Comparison of ENCODE assay signal across 11 mouse cellular contexts in the genomic region with DNA sequence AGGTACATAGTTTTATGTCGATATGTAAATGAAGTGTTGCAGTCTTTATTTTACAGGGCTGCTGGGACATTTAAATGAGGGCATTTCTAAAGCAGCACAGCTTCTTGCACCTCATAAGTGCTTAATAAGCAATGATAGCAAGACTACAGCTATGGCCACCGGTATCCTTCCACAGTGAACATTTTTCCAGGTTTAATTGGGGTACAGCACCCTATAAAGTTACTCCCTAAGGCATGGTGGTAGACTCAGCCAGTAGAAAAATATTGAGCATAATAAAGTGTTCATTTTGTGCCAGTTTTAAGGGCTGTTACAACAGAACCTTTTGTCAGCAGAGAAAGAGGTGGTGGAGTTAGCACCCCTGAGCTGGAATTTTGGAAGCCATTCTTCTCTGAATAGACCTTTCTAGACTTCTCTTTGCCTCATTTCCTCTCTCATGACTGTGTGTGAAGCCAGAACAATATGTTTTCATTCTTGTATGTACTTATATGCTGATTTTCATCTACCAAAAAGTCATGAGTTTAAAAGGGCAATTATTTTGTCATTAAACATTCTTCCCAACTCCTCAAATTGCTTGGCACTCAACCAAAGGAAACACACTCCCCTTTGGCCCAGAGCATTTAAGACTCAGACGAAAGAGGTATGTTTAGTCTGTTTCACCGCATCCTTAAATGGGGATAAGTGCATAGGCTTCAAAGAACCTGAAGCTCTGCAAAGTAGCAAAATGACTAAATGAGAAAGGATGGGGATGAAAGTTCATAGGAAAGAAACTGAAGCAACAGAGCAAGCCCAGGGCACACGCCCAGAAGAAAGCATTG.
"Had no signal": no experiment of that assay in that cellular context is flagged by ENCODE, and none has a peak within 500 bp of the region (broad histone marks: within the 10 kb centered on the region; RNA-seq: fewer than 3 reads in every experiment).

No protein-coding gene starts in this region.

- H3K9ac ChIP-seq: intestine, embryonic 15.5 days; liver, embryonic 12.5 days; midbrain, embryonic 12.5 days; neural tube, embryonic 15.5 days had no signal

- H3K4me3 ChIP-seq: intestine, embryonic 15.5 days; layer of hippocampus, adult 2 months; liver, embryonic 12.5 days; midbrain, embryonic 12.5 days; myocyte; neural tube, embryonic 15.5 days had no signal

- ATAC-seq: intestine, embryonic 15.5 days; liver, embryonic 12.5 days had no signal

- H3K4me2 ChIP-seq: intestine, embryonic 15.5 days; liver, embryonic 12.5 days; midbrain, embryonic 12.5 days; neural tube, embryonic 15.5 days had no signal

- H3K27me3 ChIP-seq: intestine, embryonic 15.5 days; liver, embryonic 12.5 days had no signal

- H3K27ac ChIP-seq: intestine, embryonic 15.5 days; layer of hippocampus, adult 2 months; liver, embryonic 12.5 days; midbrain, embryonic 12.5 days; neural tube, embryonic 15.5 days had no signal

- H3K9me3 ChIP-seq: intestine, embryonic 15.5 days; liver, embryonic 12.5 days; midbrain, embryonic 12.5 days; neural tube, embryonic 15.5 days had no signal

- H3K36me3 ChIP-seq: intestine, embryonic 15.5 days; liver, embryonic 12.5 days; midbrain, embryonic 12.5 days; neural tube, embryonic 15.5 days had no signal

- DNase-seq: kidney, adult 18-20 months; left cerebral cortex, postnatal 4 days; right cerebral cortex, adult 18-20 months; right cerebral cortex, postnatal 25 days; thymus, postnatal 36 days had no signal

- H3K4me1 ChIP-seq: intestine, embryonic 15.5 days; liver, embryonic 12.5 days had no signal
